Mouse (Mus musculus) kidney, embryonic 14.5 days (tissue): ENCODE measurements around the gene Uggt1. TPM values are rescaled to one million over a fixed set of nuclear protein-coding genes. Genes with fewer than 3 reads are reported as not detected.

Experiments
- ATAC-seq: fragments of 200-750 bp; cut with Nextera tagmentation; 2 replicates; pipeline ENCODE4 v1.8.0; 2017; ENCODE audit warnings: moderate number of reproducible peaks, mild to moderate bottlenecking, moderate TSS enrichment, moderate library complexity; ENCODE audit not compliant: low FRiP score, low TSS enrichment
- H3K27ac ChIP-seq: fragments of 300-500 bp; sonication (generic); 2 replicates; pipeline ENCODE4 v1.5.1; 2014; ENCODE audit warnings: low read depth, mild to moderate bottlenecking, low read length, moderate library complexity, mixed read lengths
- H3K27me3 ChIP-seq: fragments of 300-500 bp; sonication (generic); 2 replicates; pipeline ENCODE4 v1.6.1; 2014; ENCODE audit warnings: mild to moderate bottlenecking, low read length; ENCODE audit not compliant: control insufficient read depth, insufficient read depth
- H3K36me3 ChIP-seq: fragments of 300-500 bp; sonication (generic); 2 replicates; pipeline ENCODE4 v1.6.1; 2014; ENCODE audit warnings: low read length, mixed read lengths; ENCODE audit not compliant: control insufficient read depth, insufficient read depth
- H3K4me1 ChIP-seq: fragments of 300-500 bp; sonication (generic); 2 replicates; pipeline ENCODE4 v1.6.1; 2014; ENCODE audit warnings: low read length, mixed read lengths; ENCODE audit not compliant: control insufficient read depth, insufficient read depth
- H3K4me2 ChIP-seq: fragments of 300-500 bp; sonication (generic); replicated peaks from 2 replicates; pipeline ENCODE4 v1.6.1; 2014; ENCODE audit warnings: low read depth, mild to moderate bottlenecking, low read length
- H3K4me3 ChIP-seq: fragments of 300-500 bp; sonication (generic); 2 replicates; pipeline ENCODE4 v1.5.1; 2014; ENCODE audit warnings: mild to moderate bottlenecking, low read length
- H3K9ac ChIP-seq: fragments of 300-500 bp; sonication (generic); 2 replicates; pipeline ENCODE4 v1.6.1; 2014; ENCODE audit warnings: low read depth, mild to moderate bottlenecking, low read length, moderate library complexity
- H3K9me3 ChIP-seq: fragments of 300-500 bp; sonication (generic); 2 replicates; pipeline ENCODE4 v1.6.1; 2016; ENCODE audit warnings: low read length; ENCODE audit not compliant: control insufficient read depth
- WGBS: fragments of 180-500 bp; shearing (Covaris S2); extraction: QIAGEN DNeasy Blood & Tissue Kit; methylation state at CpG from one replicate; pipeline ENCODE4 v1.1.7; 2014; 5-methylcytosine and 5-hydroxymethylcytosine counted together
- polyA plus RNA-seq: library from polyadenylated mRNA; unstranded; fragments of >200 nt; fragmentation: Nextera tagmentation; extraction: Ambion mirVana; gene quantifications from 2 replicates; pipeline ENCODE4 v1.2.1, GENCODE M21; 2014

Gene Uggt1
- polyA plus RNA-seq, 1 experiment from 2014 or later: 81.1 TPM

- no peak for ATAC-seq
- H3K4me3 ChIP-seq: no peak overlapping the region
- no peak overlapping the region for H3K27ac ChIP-seq
- no peak overlapping the region for H3K9ac ChIP-seq
- H3K4me2 ChIP-seq: no peak overlapping the region
- no peaks in the 10 kb centered on the region for H3K4me1 ChIP-seq
- H3K36me3 ChIP-seq: peaks cover 38% of the 10 kb centered on the region
- 89% methylated on average over 6 of the region's 6 CpGs for WGBS
- H3K9me3 ChIP-seq: no peaks in the 10 kb centered on the region
- H3K27me3 ChIP-seq: no peaks in the 10 kb centered on the region
Observed at GRCm38 (mm10) chr1:36233218-36233617, 11.3 kb downstream of the Uggt1 start.

GRCm38 (mm10) chr1:36230919-36231705, 13.4 kb downstream of the Uggt1 start:
- 81% methylated on average over 7 of the region's 7 CpGs for WGBS
- Histone ChIP-seq H3K36me3 (peaks cover 52% of the 10 kb centered on the region), H3K4me3 (no peak overlapping the region), H3K27me3 (no peaks in the 10 kb centered on the region), H3K9ac (no peak overlapping the region), H3K9me3 (no peaks in the 10 kb centered on the region), H3K4me2 (no peak overlapping the region), H3K27ac (no peak overlapping the region), H3K4me1 (no peaks in the 10 kb centered on the region)
- no peak for ATAC-seq

- no peak overlapping the region for H3K9ac ChIP-seq
- no peaks in the 10 kb centered on the region for H3K27me3 ChIP-seq
- no peak overlapping the region for H3K4me3 ChIP-seq
- 90% methylated on average over 9 of the region's 9 CpGs for WGBS
- peaks cover 52% of the 10 kb centered on the region for H3K36me3 ChIP-seq
- no peak overlapping the region for H3K27ac ChIP-seq
- H3K4me1 ChIP-seq: no peaks in the 10 kb centered on the region
- H3K4me2 ChIP-seq: no peak overlapping the region
- no peak for ATAC-seq
- H3K9me3 ChIP-seq: no peaks in the 10 kb centered on the region
Observed at GRCm38 (mm10) chr1:36228461-36228860, 16.1 kb downstream of the Uggt1 start.

- Histone ChIP-seq H3K4me3 (no peak overlapping the region), H3K4me1 (no peaks in the 10 kb centered on the region), H3K27ac (no peak overlapping the region), H3K4me2 (no peak overlapping the region), H3K9me3 (no peaks in the 10 kb centered on the region), H3K27me3 (no peaks in the 10 kb centered on the region), H3K9ac (no peak overlapping the region), H3K36me3 (peaks cover 47% of the 10 kb centered on the region)
- ATAC-seq: no peak
- 78% methylated on average over 3 of the region's 3 CpGs for WGBS
Observed at GRCm38 (mm10) chr1:36224648-36225047, 19.9 kb downstream of the Uggt1 start.

GRCm38 (mm10) chr1:36214324-36214723, 30.2 kb downstream of the Uggt1 start:
- H3K27ac ChIP-seq: no peak overlapping the region
- H3K4me1 ChIP-seq: no peaks in the 10 kb centered on the region
- no peak overlapping the region for H3K4me3 ChIP-seq
- WGBS: 94% methylated on average over 4 of the region's 4 CpGs
- no peak for ATAC-seq
- H3K9me3 ChIP-seq: no peaks in the 10 kb centered on the region
- peaks cover 21% of the 10 kb centered on the region; the same call in 1 of the 2 replicates for H3K36me3 ChIP-seq
- no peak overlapping the region for H3K4me2 ChIP-seq
- no peak overlapping the region for H3K9ac ChIP-seq
- H3K27me3 ChIP-seq: no peaks in the 10 kb centered on the region

GRCm38 (mm10) chr1:36201739-36202138, 42.8 kb downstream of the Uggt1 start:
- H3K4me3 ChIP-seq: no peak overlapping the region
- no peak overlapping the region for H3K4me2 ChIP-seq
- WGBS: 89% methylated on average over 12 of the region's 12 CpGs
- H3K27ac ChIP-seq: no peak overlapping the region
- no peak for ATAC-seq
- no peaks in the 10 kb centered on the region for H3K9me3 ChIP-seq
- H3K27me3 ChIP-seq: no peaks in the 10 kb centered on the region
- H3K4me1 ChIP-seq: no peaks in the 10 kb centered on the region
- H3K9ac ChIP-seq: no peak overlapping the region
- peaks cover 32% of the 10 kb centered on the region for H3K36me3 ChIP-seq

- no peak overlapping the region for H3K9ac ChIP-seq
- no peaks in the 10 kb centered on the region for H3K9me3 ChIP-seq
- H3K36me3 ChIP-seq: peaks cover 69% of the 10 kb centered on the region
- 95% methylated on average over 3 of the region's 3 CpGs for WGBS
- ATAC-seq: no peak
- no peak overlapping the region for H3K4me2 ChIP-seq
- no peaks in the 10 kb centered on the region for H3K27me3 ChIP-seq
- H3K4me1 ChIP-seq: no peaks in the 10 kb centered on the region
- H3K4me3 ChIP-seq: no peak overlapping the region
- H3K27ac ChIP-seq: no peak overlapping the region
Observed at GRCm38 (mm10) chr1:36194482-36194881, 50.0 kb downstream of the Uggt1 start.

GRCm38 (mm10) chr1:36191966-36192365, 52.6 kb downstream of the Uggt1 start:
- H3K27me3 ChIP-seq: no peaks in the 10 kb centered on the region
- no peaks in the 10 kb centered on the region for H3K4me1 ChIP-seq
- H3K9ac ChIP-seq: no peak overlapping the region
- no peak for ATAC-seq
- WGBS: 92% methylated on average over 11 of the region's 11 CpGs
- H3K4me2 ChIP-seq: no peak overlapping the region
- H3K9me3 ChIP-seq: no peaks in the 10 kb centered on the region
- no peak overlapping the region for H3K27ac ChIP-seq
- H3K36me3 ChIP-seq: peaks cover 78% of the 10 kb centered on the region
- H3K4me3 ChIP-seq: no peak overlapping the region

- Histone ChIP-seq H3K36me3 (peaks cover 74% of the 10 kb centered on the region), H3K4me1 (no peaks in the 10 kb centered on the region), H3K4me2 (no peak overlapping the region), H3K4me3 (no peak overlapping the region), H3K9ac (no peak overlapping the region), H3K27ac (no peak overlapping the region), H3K9me3 (no peaks in the 10 kb centered on the region), H3K27me3 (no peaks in the 10 kb centered on the region)
- ATAC-seq: no peak
- 90% methylated on average over 5 of the region's 5 CpGs for WGBS
Observed at GRCm38 (mm10) chr1:36180038-36180437, 64.5 kb downstream of the Uggt1 start.
